Mouse (Mus musculus): ENCODE measurements around the gene Psg23. TPM values are rescaled to one million over a fixed set of nuclear protein-coding genes. Genes with fewer than 3 reads are reported as not detected.
"Not testable (repeated sequence)": the region's sequence is repeated elsewhere in the genome, so short reads cannot be mapped to it uniquely, and the experiment has no call there.

The Psg23 gene
- not detected in 2 replicates for polyA plus RNA-seq (2011; ENCODE audit: insufficient read depth, insufficient read length, low replicate concordance, missing spikeins)

DNA sequence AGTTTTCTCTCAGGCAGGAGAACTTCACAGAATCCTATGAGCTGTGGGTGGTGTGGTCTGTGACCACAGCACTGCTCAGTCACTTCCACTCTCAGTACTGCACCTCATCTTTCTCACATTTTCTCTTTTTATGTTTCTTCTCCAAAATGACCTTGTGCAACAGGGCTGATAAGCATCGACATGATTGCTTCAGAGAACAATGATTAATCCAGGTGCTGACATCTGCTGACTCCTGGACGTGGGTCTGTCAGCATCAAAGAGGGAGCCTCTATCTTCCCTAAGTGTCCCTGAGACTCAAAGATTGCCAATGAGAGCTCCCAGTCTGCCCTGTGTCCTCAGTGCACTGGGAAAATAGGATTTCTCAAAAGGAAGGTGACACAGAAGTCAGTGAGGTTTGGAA is at the start of gene Psg23:
Psg23 (minus strand) TSS at position 101 of the 400 bp plus-strand sequence.
- H3K4me3 ChIP-seq (replicated peaks; ENCODE audit: control insufficient read depth, low read depth, low read length); H3K4me1 ChIP-seq (ENCODE audit: control insufficient read depth, insufficient read depth, low read length); H3K27ac ChIP-seq (ENCODE audit: control insufficient read depth, insufficient read depth, low read depth, low read length, poor library complexity): not testable (repeated sequence)
- WGBS: 35% methylated on average over 2 of the region's 2 CpGs

DNA sequence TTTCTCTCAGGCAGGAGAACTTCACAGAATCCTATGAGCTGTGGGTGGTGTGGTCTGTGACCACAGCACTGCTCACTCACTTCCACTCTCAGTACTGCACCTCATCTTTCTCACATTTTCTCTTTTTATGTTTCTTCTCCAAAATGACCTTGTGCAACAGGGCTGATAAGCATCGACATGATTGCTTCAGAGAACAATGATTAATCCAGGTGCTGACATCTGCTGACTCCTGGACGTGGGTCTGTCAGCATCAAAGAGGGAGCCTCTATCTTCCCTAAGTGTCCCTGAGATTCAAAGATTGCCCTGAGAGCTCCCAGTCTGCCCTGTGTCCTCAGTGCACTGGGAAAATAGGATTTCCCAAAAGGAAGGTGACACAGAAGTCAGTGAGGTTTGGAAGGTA is 40.3 kb upstream of the Psg23 start, which contains the start of gene Psg21:
Psg21 (minus strand) TSS at position 101 of the 400 bp plus-strand sequence.
- H3K27ac ChIP-seq (ENCODE audit: control insufficient read depth, insufficient read depth, low read depth, low read length, poor library complexity); H3K4me1 ChIP-seq (ENCODE audit: control insufficient read depth, insufficient read depth, low read length); H3K4me3 ChIP-seq (replicated peaks; ENCODE audit: control insufficient read depth, low read depth, low read length): not testable (repeated sequence)
- WGBS: 46% methylated on average over 2 of the region's 2 CpGs

DNA sequence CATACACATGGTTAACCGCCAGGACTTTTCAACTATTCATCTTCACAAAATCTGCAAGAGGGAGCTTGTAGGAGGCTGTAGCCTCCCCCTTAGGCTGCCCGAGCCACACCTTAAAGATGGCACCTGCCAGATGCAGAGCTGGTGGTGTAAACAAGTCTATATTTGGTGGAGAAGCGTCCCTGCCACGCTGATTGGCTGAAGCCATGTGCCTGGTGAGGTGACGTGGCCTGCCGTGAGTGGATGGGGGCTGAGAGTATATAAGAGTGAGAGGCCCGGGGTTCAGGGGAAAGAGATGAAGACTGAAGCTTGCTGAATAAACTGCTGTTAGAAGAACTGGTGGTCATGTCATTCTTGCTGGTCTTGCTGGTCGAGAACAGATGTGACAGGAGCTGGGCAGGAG is 10.6 kb upstream of the Psg23 start:
- not testable (repeated sequence) for H3K27ac ChIP-seq (ENCODE audit: control insufficient read depth, insufficient read depth, low read depth, low read length, poor library complexity); H3K4me1 ChIP-seq (ENCODE audit: control insufficient read depth, insufficient read depth, low read length); H3K4me3 ChIP-seq (replicated peaks; ENCODE audit: control insufficient read depth, low read depth, low read length)
- 72% methylated on average over 8 of the region's 8 CpGs for WGBS

DNA sequence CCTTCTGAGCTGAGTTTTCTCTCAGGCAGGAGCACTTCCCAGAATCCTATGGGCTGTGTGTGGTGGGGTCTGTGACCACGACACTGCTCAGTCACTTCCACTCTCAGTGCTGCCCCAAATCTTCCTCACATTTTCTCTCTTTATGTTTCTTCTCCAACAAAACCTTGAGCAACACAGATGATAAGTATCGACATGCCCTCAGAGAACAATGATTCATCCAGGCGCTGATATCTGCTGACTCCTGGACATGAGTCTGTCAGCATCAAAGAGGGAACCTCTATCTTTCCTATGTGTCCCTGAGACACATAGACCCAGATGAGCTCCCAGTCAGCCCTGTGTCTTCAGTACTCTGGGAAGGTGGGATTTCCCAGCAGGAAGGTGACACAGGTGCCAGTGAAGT is 49.1 kb downstream of the Psg23 start, which contains the start of gene Psg27:
Psg27 (minus strand) TSS at position 101 of the 400 bp plus-strand sequence.
- TF ChIP-seq CTCF (IDR thresholded peaks at IDR 0.05; ENCODE audit: control insufficient read depth, insufficient read depth, low read length) (no peak), POLR2A (IDR thresholded peaks at IDR 0.05; ENCODE audit: borderline replicate concordance, control insufficient read depth, low read depth, low read length) (no peak)
- 73% methylated on average over 3 of the region's 3 CpGs for WGBS
- Histone ChIP-seq H3K27ac (ENCODE audit: control insufficient read depth, insufficient read depth, low read depth, low read length, poor library complexity) (no peak within 1 kb of the TSS), H3K4me1 (ENCODE audit: control insufficient read depth, insufficient read depth, low read length) (no peaks in the 10 kb centered on the region), H3K4me3 (replicated peaks; ENCODE audit: control insufficient read depth, low read depth, low read length) (no peak within 1 kb of the TSS)

DNA sequence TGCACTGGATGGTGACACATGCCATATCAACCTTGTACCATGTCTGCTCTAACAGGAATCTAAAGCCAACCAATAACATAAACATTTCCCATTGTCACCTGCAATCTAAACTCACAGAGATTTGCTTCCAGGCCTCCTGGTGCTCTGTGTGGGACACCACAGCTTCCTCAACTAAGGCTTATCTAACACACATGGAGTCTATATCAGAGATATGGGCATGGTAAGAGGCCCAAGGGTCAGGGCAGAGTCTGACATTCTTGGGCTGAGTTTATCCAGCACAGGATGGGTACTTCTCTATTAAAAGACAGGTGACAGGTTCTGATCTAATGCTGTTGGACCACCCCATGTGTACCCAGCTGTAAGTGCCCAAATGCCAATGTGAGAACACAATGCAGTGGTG is 56.5 kb downstream of the Psg23 start:
- Histone ChIP-seq H3K4me1 (ENCODE audit: control insufficient read depth, insufficient read depth, low read length) (no peaks in the 10 kb centered on the region), H3K4me3 (replicated peaks; ENCODE audit: control insufficient read depth, low read depth, low read length) (no peak overlapping the region), H3K27ac (ENCODE audit: control insufficient read depth, insufficient read depth, low read depth, low read length, poor library complexity) (no peak overlapping the region)
- TF ChIP-seq POLR2A (IDR thresholded peaks at IDR 0.05; ENCODE audit: borderline replicate concordance, control insufficient read depth, low read depth, low read length) (no peak), CTCF (IDR thresholded peaks at IDR 0.05; ENCODE audit: control insufficient read depth, insufficient read depth, low read length) (no peak)

Other genes with a start within 250 kb of the Psg23 start
- gene Psg28, start 184.5 kb downstream of the Psg23 start, polyA plus RNA-seq (2011; ENCODE audit: insufficient read depth, insufficient read length, low replicate concordance, missing spikeins): not detected in 2 replicates
- not detected in 2 replicates for gene Psg26, start 132.3 kb downstream of the Psg23 start, polyA plus RNA-seq (2011; ENCODE audit: insufficient read depth, insufficient read length, low replicate concordance, missing spikeins)
- not detected in 2 replicates for gene Psg25, start 84.2 kb downstream of the Psg23 start, polyA plus RNA-seq (2011; ENCODE audit: insufficient read depth, insufficient read length, low replicate concordance, missing spikeins)
- not detected in 2 replicates for gene Psg27, start 49.2 kb downstream of the Psg23 start, polyA plus RNA-seq (2011; ENCODE audit: insufficient read depth, insufficient read length, low replicate concordance, missing spikeins)
- not detected in 2 replicates for gene Psg21, start 40.2 kb upstream of the Psg23 start, polyA plus RNA-seq (2011; ENCODE audit: insufficient read depth, insufficient read length, low replicate concordance, missing spikeins)
- not detected in 2 replicates for gene Psg20, start 69.7 kb upstream of the Psg23 start, polyA plus RNA-seq (2011; ENCODE audit: insufficient read depth, insufficient read length, low replicate concordance, missing spikeins)
- not detected in 2 replicates for gene Psg22, start 101.6 kb upstream of the Psg23 start, polyA plus RNA-seq (2011; ENCODE audit: insufficient read depth, insufficient read length, low replicate concordance, missing spikeins)
- not detected in 2 replicates for gene Psg19, start 182.0 kb upstream of the Psg23 start, polyA plus RNA-seq (2011; ENCODE audit: insufficient read depth, insufficient read length, low replicate concordance, missing spikeins)
- not detected in 2 replicates for gene Psg17, start 205.1 kb upstream of the Psg23 start, polyA plus RNA-seq (2011; ENCODE audit: insufficient read depth, insufficient read length, low replicate concordance, missing spikeins)
- gene Mill2, start 223.5 kb upstream of the Psg23 start, polyA plus RNA-seq (2011; ENCODE audit: insufficient read depth, insufficient read length, low replicate concordance, missing spikeins): 1.5 and 3.6 TPM in 2 replicates